Mouse (Mus musculus) forebrain, embryonic 12.5 days (tissue): ENCODE data around the gene Tnni2. TPM values are rescaled to one million over a fixed set of nuclear protein-coding genes. Genes with fewer than 3 reads are reported as not detected.

Experiments used
- ATAC-seq: fragments of 200-750 bp; cut with Nextera tagmentation; 2 replicates; pipeline ENCODE4 v1.8.0; 2017; ENCODE audit warnings: moderate TSS enrichment; ENCODE audit not compliant: low FRiP score
- H3K27ac ChIP-seq: fragments of 300-500 bp; sonication (generic); 2 replicates; pipeline ENCODE4 v1.5.1; 2016; ENCODE audit warnings: mild to moderate bottlenecking
- H3K27me3 ChIP-seq: fragments of 300-500 bp; sonication (generic); 2 replicates; pipeline ENCODE4 v1.6.1; 2016; ENCODE audit warnings: mild to moderate bottlenecking
- H3K36me3 ChIP-seq: fragments of 300-500 bp; sonication (generic); replicated peaks from 2 replicates; pipeline ENCODE4 v1.6.1; 2016; ENCODE audit warnings: mild to moderate bottlenecking
- H3K4me1 ChIP-seq: fragments of 300-500 bp; sonication (generic); 2 replicates; pipeline ENCODE4 v1.6.1; 2016
- H3K4me2 ChIP-seq: fragments of 300-500 bp; sonication (generic); 2 replicates; pipeline ENCODE4 v1.6.1; 2016; ENCODE audit warnings: mild to moderate bottlenecking, moderate library complexity
- H3K4me3 ChIP-seq: fragments of 300-500 bp; sonication (generic); replicated peaks from 2 replicates; pipeline ENCODE4 v1.5.1; 2016; ENCODE audit warnings: mild to moderate bottlenecking
- H3K9ac ChIP-seq: fragments of 300-500 bp; sonication (generic); 2 replicates; pipeline ENCODE4 v1.6.1; 2016; ENCODE audit warnings: mild to moderate bottlenecking
- H3K9me3 ChIP-seq: fragments of 300-500 bp; sonication (generic); 2 replicates; pipeline ENCODE4 v1.6.1; 2016
- WGBS: fragments of 180-500 bp; shearing (Covaris S2); methylation state at CpG from one replicate; pipeline ENCODE4 v1.1.7; 2016; 5-methylcytosine and 5-hydroxymethylcytosine counted together
- polyA plus RNA-seq: library from polyadenylated mRNA; unstranded; fragments of >200 nt; fragmentation: Nextera tagmentation; extraction: Ambion mirVana; gene quantifications from 2 replicates; pipeline ENCODE4 v1.2.1, GENCODE M21; 2016

Gene Tnni2
- polyA plus RNA-seq, 1 experiment from 2014 or later, result 1.3 TPM

- no peak for ATAC-seq
- H3K4me3 ChIP-seq, result no peak overlapping the region
- H3K9me3 ChIP-seq, result no peaks in the 10 kb centered on the region
- no peaks in the 10 kb centered on the region for H3K36me3 ChIP-seq
- peaks cover 27% of the 10 kb centered on the region for H3K4me1 ChIP-seq
- H3K4me2 ChIP-seq, result no peak overlapping the region
- no peak overlapping the region for H3K9ac ChIP-seq
- H3K27ac ChIP-seq, result no peak overlapping the region
- no peaks in the 10 kb centered on the region for H3K27me3 ChIP-seq
These were observed 37.7 kb downstream of the Tnni2 start for GRCm38 (mm10) chr7:142479307-142479706.

DNA sequence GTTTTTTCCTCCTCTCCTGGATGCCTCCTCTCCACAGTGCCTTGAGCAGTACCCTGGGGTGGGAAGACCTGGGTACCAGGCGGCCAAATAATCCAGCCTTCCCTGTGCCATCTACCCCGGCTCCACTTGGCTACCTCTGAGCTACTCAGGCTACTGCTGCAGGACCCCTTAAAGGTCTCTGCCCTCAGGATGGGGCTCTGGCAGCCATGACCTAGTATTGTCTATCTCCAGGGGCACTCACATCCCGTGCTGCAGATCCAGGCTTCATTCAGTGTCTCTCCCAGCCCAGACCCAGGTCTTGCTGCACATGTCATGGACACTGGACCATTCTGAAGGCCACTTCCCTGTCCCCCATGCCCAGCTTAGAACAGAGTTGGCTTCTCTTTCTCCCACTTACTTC is 38.3 kb downstream of the Tnni2 start:
- H3K4me1 ChIP-seq, result peaks cover 27% of the 10 kb centered on the region
- no peaks in the 10 kb centered on the region for H3K36me3 ChIP-seq
- no peak overlapping the region for H3K9ac ChIP-seq
- H3K27ac ChIP-seq, result no peak overlapping the region
- H3K27me3 ChIP-seq, result no peaks in the 10 kb centered on the region
- no peak overlapping the region for H3K4me2 ChIP-seq
- WGBS, result 85% methylated on average over 3 of the region's 3 CpGs
- H3K4me3 ChIP-seq, result no peak overlapping the region
- H3K9me3 ChIP-seq, result no peaks in the 10 kb centered on the region
- ATAC-seq, result no peak

DNA sequence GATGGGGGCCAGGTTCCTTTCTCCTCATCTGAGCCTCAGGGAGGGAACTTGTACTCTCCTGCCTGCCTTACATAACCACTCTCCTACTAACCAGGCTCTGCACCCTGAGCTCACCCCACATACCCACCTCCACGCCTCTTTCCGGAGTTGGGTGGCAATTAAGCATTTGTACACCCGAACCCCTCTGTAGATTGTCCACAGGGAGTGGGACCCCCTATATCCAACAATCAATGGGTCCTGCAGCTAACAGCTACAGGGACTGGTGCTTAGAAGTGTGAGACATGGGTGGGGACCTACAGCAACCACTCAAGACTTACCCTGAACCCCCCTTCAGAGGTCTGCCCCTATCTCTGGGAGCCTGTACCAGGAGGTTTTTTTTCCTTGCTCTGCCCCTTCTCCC is 39.1 kb downstream of the Tnni2 start:
- Histone ChIP-seq H3K4me2 (no peak overlapping the region), H3K4me3 (no peak overlapping the region), H3K4me1 (peaks cover 27% of the 10 kb centered on the region), H3K9me3 (no peaks in the 10 kb centered on the region), H3K27me3 (0 out of 2 replicates have a peak, but pooled peaks cover 1% of the 10 kb centered on the region), H3K9ac (no peak overlapping the region), H3K27ac (no peak overlapping the region), H3K36me3 (no peaks in the 10 kb centered on the region)
- no peak for ATAC-seq
- WGBS, result 94% methylated on average over 3 of the region's 3 CpGs

DNA sequence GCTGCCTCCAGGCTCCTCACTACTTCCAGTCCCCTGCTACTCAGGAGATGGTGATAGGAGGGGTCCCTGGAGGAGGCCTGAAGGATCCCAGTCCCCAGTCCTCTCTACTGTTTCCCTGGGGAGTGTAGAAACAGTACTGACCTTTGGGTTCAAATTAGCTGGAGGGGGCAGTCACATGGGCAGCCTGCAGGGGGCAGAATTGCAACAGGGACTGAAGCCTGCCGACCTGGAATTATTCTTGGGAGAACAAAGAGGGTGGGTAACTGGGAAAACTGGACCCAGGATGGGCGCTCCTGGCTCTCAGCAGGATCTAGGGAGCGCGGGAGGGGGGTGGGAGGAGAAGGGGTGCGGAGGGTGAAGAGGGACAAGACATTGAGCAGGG is 39.6 kb downstream of the Tnni2 start:
- Histone ChIP-seq H3K27ac (peak overlapping the region; percentile 79), H3K27me3 (0 out of 2 replicates have a peak, but pooled peaks cover 4% of the 10 kb centered on the region), H3K4me2 (peak overlapping the region; percentile 62), H3K36me3 (no peaks in the 10 kb centered on the region), H3K9ac (peak overlapping the region; percentile 61), H3K4me3 (peak overlapping the region; percentile 33), H3K9me3 (no peaks in the 10 kb centered on the region), H3K4me1 (peaks cover 27% of the 10 kb centered on the region)
- ATAC-seq, result peak; percentile 30; the same call in 1 of the 2 replicates
- WGBS, result 1% methylated on average over 5 of the region's 5 CpGs

DNA sequence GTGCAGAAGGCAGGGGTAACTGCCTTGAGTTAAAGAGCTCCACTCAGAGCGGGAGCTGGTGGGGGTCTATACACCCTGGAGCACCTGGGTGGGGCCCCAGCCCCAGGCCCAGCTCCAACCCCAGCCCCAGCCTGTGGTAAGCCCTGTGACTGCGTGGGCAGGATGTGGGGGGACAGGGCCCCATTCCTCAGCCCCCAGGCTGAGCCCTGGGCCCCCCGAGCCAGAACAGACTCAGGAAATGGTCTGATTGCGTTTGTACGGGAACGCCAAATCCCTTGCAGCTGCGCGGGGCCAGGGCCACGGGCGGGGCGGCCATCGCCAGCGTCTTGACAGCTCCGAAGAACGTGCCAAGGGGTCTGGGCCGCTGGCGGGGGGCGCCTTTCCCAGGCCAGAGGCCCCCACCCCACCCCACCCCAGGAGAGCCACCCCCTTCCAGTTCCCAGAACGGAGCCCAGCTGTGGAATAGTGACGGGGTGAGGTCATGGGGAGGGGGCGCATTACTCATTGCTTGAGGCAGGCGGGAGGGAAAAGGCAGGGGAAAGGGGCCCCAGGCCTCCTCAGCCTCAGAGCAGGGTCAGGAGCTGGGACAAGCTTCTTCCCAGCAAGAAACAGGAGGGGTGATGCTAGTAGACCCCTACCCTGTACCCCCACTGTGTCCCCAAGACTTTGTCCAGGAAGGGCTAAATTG is 40.1 kb downstream of the Tnni2 start:
- Histone ChIP-seq H3K4me1 (peaks cover 29% of the 10 kb centered on the region), H3K9ac (peak overlapping the region; percentile 61), H3K36me3 (no peaks in the 10 kb centered on the region), H3K4me3 (peak overlapping the region; percentile 33), H3K27ac (peak overlapping the region; percentile 79), H3K9me3 (no peaks in the 10 kb centered on the region), H3K4me2 (peak overlapping the region; percentile 62), H3K27me3 (0 out of 2 replicates have a peak, but pooled peaks cover 4% of the 10 kb centered on the region)
- peak; percentile 71 for ATAC-seq
- under 1% methylated on average over 22 of the region's 22 CpGs for WGBS

DNA sequence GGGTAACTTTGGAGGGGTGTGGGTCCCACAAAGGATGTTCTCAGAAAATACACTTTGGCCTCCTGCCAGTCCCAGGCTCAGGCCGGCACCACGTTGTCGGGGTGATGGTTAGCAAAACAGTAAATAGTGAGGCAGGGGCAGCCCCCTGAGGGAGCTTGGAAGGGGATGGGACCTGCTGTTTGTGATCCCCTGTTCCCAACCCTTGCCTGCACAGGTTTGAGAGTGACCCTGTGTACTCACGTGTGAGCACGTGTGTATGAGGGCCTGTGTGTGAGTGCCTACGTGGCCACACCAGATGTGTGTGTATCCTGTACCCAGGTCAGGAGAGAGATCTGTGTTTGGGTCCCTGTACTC is 40.6 kb downstream of the Tnni2 start:
- Histone ChIP-seq H3K9me3 (no peaks in the 10 kb centered on the region), H3K36me3 (no peaks in the 10 kb centered on the region), H3K4me2 (peak overlapping the region; percentile 62), H3K27ac (peak overlapping the region; percentile 79), H3K4me3 (no peak overlapping the region), H3K9ac (peak overlapping the region; percentile 61; the same call in 1 of the 2 replicates), H3K4me1 (peaks cover 34% of the 10 kb centered on the region), H3K27me3 (0 out of 2 replicates have a peak, but pooled peaks cover 4% of the 10 kb centered on the region)
- peak; percentile 34; the same call in 1 of the 2 replicates for ATAC-seq
- 16% methylated on average over 6 of the region's 6 CpGs for WGBS

GRCm38 (mm10) chr7:142483136-142483535 is 41.5 kb downstream of the Tnni2 start:
- Histone ChIP-seq H3K4me2 (no peak overlapping the region), H3K27me3 (0 out of 2 replicates have a peak, but pooled peaks cover 4% of the 10 kb centered on the region), H3K27ac (peak overlapping the region; percentile 43; the same call in 1 of the 2 replicates), H3K9me3 (no peaks in the 10 kb centered on the region), H3K4me1 (peaks cover 42% of the 10 kb centered on the region), H3K36me3 (no peaks in the 10 kb centered on the region), H3K9ac (no peak overlapping the region), H3K4me3 (no peak overlapping the region)
- 53% methylated on average over 11 of the region's 11 CpGs for WGBS
- ATAC-seq, result no peak

- no peak for ATAC-seq
These were observed 43.2 kb downstream of the Tnni2 start for GRCm38 (mm10) chr7:142484780-142485179.

DNA sequence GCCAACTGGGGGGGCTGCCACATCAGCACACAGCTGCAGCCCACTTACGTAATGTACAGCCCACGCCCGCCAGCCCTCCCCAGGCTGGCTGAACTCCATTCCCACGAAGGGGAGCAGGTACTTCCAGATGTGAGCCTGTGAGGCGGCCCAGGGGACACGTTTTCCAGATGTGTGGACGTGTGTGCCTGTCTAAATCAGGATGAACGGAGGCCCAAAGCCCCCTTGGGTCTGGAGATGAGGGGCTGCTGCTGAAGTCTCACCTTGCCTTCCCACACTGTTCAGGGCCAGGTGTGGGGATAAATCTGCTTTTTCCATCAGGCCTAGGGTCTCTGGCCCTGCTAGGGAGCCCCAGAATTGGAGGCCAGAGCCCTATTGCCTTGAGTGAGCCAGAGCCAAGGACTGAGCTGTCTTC is 45.1 kb downstream of the Tnni2 start:
- WGBS, result 78% methylated on average over 8 of the region's 8 CpGs
- ATAC-seq, result no peak
- Histone ChIP-seq H3K4me1 (peaks cover 32% of the 10 kb centered on the region), H3K4me2 (0 out of 2 replicates have a peak overlapping the region, but pooled peaks have one; percentile 25), H3K27me3 (0 out of 2 replicates have a peak, but pooled peaks cover 4% of the 10 kb centered on the region), H3K4me3 (no peak overlapping the region), H3K9ac (0 out of 2 replicates have a peak overlapping the region, but pooled peaks have one; percentile 0), H3K36me3 (no peaks in the 10 kb centered on the region), H3K9me3 (no peaks in the 10 kb centered on the region), H3K27ac (peak overlapping the region; percentile 39; the same call in 1 of the 2 replicates)

More at GRCm38 (mm10) chr7:142484780-142485179, 43.2 kb downstream of the Tnni2 start:
- Histone ChIP-seq H3K36me3 (no peaks in the 10 kb centered on the region), H3K4me1 (peaks cover 42% of the 10 kb centered on the region), H3K9ac (no peak overlapping the region), H3K9me3 (no peaks in the 10 kb centered on the region), H3K4me3 (no peak overlapping the region), H3K27me3 (0 out of 2 replicates have a peak, but pooled peaks cover 4% of the 10 kb centered on the region), H3K27ac (no peak overlapping the region), H3K4me2 (no peak overlapping the region)
- 84% methylated on average over 12 of the region's 12 CpGs for WGBS

DNA sequence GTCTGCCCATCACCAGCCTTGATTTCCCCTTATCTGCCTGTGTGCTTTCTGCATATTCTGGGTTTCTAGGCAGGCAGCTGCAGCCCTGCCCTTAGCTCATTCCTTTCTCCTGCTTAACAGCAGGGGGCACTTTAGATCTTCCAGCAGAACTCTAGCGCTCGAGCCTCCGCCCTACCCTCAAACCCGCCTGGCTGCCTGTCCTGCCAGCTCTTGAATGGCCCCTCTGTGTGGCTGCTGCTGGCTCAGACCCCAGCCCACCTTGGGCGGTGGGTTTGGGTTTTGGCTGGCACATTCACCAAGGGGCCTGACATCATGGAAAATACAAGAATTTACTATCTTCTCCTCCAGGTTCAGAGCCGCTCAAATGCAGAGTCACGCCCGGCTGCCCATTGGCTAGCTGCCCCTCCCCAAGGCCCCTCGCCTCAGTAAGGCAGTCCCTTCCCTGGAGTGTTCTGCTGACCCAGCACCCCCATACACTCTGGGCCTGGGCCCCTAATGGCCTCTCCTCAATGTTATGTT is 45.8 kb downstream of the Tnni2 start:
- Histone ChIP-seq H3K4me1 (peaks cover 26% of the 10 kb centered on the region), H3K27me3 (0 out of 2 replicates have a peak, but pooled peaks cover 4% of the 10 kb centered on the region), H3K36me3 (no peaks in the 10 kb centered on the region), H3K9ac (0 out of 2 replicates have a peak overlapping the region, but pooled peaks have one; percentile 0), H3K9me3 (no peaks in the 10 kb centered on the region), H3K4me2 (peak overlapping the region; percentile 25; the same call in 1 of the 2 replicates), H3K4me3 (no peak overlapping the region), H3K27ac (peak overlapping the region; percentile 39; the same call in 1 of the 2 replicates)
- WGBS, result 15% methylated on average over 9 of the region's 9 CpGs
- peak; percentile 71 for ATAC-seq

DNA sequence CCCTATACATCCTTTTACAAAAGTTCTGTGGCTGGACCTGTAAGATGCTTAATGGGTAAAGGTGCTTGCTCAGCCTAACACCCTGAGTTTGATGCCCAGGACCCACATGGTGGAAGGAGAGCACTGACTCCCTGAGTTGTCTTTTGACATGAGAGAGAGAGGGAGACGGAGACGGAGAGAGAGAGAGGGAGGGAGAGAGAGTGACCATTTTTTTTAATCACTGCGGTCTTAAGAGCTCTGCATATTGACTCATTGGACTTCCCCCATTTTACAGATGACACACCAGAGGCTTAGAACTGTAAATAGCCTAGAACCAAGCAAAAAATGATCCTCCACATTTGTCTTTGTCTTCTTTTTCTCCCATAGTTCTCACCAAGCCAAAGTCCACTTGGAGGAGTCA is 46.4 kb downstream of the Tnni2 start:
- H3K27me3 ChIP-seq, result 0 out of 2 replicates have a peak, but pooled peaks cover 4% of the 10 kb centered on the region
- no peaks in the 10 kb centered on the region for H3K36me3 ChIP-seq
- WGBS, result 68% methylated on average over 3 of the region's 3 CpGs
- H3K4me2 ChIP-seq, result no peak overlapping the region
- H3K27ac ChIP-seq, result no peak overlapping the region
- ATAC-seq, result no peak
- H3K4me1 ChIP-seq, result peaks cover 19% of the 10 kb centered on the region
- H3K4me3 ChIP-seq, result no peak overlapping the region
- H3K9me3 ChIP-seq, result no peaks in the 10 kb centered on the region
- no peak overlapping the region for H3K9ac ChIP-seq

DNA sequence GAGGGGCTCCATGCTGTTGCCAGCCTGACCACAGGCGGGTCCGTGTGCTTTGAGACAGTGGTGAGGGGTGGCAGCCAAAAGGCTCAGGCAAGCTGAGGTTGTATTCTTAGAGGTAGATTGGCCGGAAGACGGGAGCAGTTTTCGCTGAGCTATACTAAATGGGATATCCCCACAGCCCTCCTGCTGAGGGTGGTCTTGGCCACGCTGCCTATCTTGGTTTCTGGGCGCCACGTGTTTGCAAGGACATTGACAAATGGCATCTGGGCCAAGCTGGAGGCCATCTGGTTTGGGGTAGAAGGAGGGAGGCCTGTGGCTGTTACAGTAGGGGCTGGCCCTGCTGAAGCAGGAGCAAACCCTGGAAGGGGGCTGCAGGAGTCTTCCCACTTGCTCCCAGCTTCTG is 51.9 kb downstream of the Tnni2 start:
- Histone ChIP-seq H3K4me3 (no peak overlapping the region), H3K27me3 (no peaks in the 10 kb centered on the region), H3K9ac (no peak overlapping the region), H3K27ac (no peak overlapping the region), H3K4me2 (no peak overlapping the region), H3K4me1 (no peaks in the 10 kb centered on the region), H3K9me3 (no peaks in the 10 kb centered on the region), H3K36me3 (no peaks in the 10 kb centered on the region)
- ATAC-seq, result no peak
- WGBS, result 87% methylated on average over 8 of the region's 8 CpGs
